18 mouse cellular contexts compared by ENCODE assay signal in genomic region chr6:18446917-18447316, GRCm38 (mm10).
DNase-seq lines count a peak whose midpoint lies in the region; ATAC-seq and TF ChIP-seq lines count a peak whose summit lies in the region.
"Had no signal": no experiment of that assay in that cellular context is flagged by ENCODE, and none has a peak within 500 bp of the region (broad histone marks: within the 10 kb centered on the region; RNA-seq: fewer than 3 reads in every experiment).

No protein-coding gene starts in this region.

- H3K9me3 ChIP-seq in forebrain, embryonic 15.5 days = no peaks in the 10 kb centered on the region
- H3K9me3 ChIP-seq in hindbrain, embryonic 16.5 days (ENCODE audit: control insufficient read depth, low read length) = no peaks in the 10 kb centered on the region
- H3K9me3 ChIP-seq in midbrain, embryonic 16.5 days (replicated peaks; ENCODE audit: control insufficient read depth, low read length, poor library complexity, severe bottlenecking) = no peaks in the 10 kb centered on the region
- H3K9me3 ChIP-seq: embryonic facial prominence, embryonic 15.5 days; heart, embryonic 12.5 days; limb, embryonic 12.5 days; liver, embryonic 15.5 days had no signal

- no peak for TF ChIP-seq CTCF in brain, embryonic 14.5 days (IDR thresholded peaks at IDR 0.05; ENCODE audit: borderline replicate concordance, extremely low read depth, insufficient read depth, insufficient read length)

- no peak overlapping the region for H3K9ac ChIP-seq in forebrain, embryonic 15.5 days (replicated peaks)
- H3K9ac ChIP-seq in hindbrain, embryonic 16.5 days (ENCODE audit: low read depth, low read length) = no peak overlapping the region
- no peak overlapping the region for H3K9ac ChIP-seq in midbrain, embryonic 16.5 days (ENCODE audit: low read depth, low read length)
- H3K9ac ChIP-seq: embryonic facial prominence, embryonic 15.5 days; heart, embryonic 12.5 days; limb, embryonic 12.5 days; liver, embryonic 15.5 days had no signal

- H3K4me1 ChIP-seq in forebrain, embryonic 15.5 days = peaks cover 25% of the 10 kb centered on the region
- H3K4me1 ChIP-seq in hindbrain, embryonic 16.5 days (ENCODE audit: control insufficient read depth, insufficient read depth, low read depth, low read length) = peaks cover 3% of the 10 kb centered on the region; the same call in 1 of the 2 replicates
- 0 out of 2 replicates have a peak, but pooled peaks cover 4% of the 10 kb centered on the region for H3K4me1 ChIP-seq in midbrain, embryonic 16.5 days (ENCODE audit: control insufficient read depth, insufficient read depth, low read length)
- H3K4me1 ChIP-seq: embryonic facial prominence, embryonic 15.5 days had no signal

- H3K4me3 ChIP-seq in forebrain, embryonic 15.5 days = no peak overlapping the region
- H3K4me3 ChIP-seq in hindbrain, embryonic 16.5 days (ENCODE audit: low read length) = no peak overlapping the region
- H3K4me3 ChIP-seq in midbrain, embryonic 16.5 days (ENCODE audit: low read depth, low read length) = no peak overlapping the region
- H3K4me3 ChIP-seq: embryonic facial prominence, embryonic 15.5 days; heart, embryonic 12.5 days; limb, embryonic 12.5 days; liver, embryonic 15.5 days had no signal

- no peak for TF ChIP-seq POLR2A in brain, embryonic 14.5 days (IDR thresholded peaks at IDR 0.05; ENCODE audit: borderline replicate concordance, extremely low read depth, insufficient read depth, insufficient read length, poor library complexity, severe bottlenecking)

- no peaks in the 10 kb centered on the region for H3K36me3 ChIP-seq in forebrain, embryonic 15.5 days
- no peaks in the 10 kb centered on the region for H3K36me3 ChIP-seq in hindbrain, embryonic 16.5 days (ENCODE audit: control insufficient read depth, insufficient read depth, low read length)
- H3K36me3 ChIP-seq in midbrain, embryonic 16.5 days (ENCODE audit: control insufficient read depth, insufficient read depth, low read length) = no peaks in the 10 kb centered on the region
- H3K36me3 ChIP-seq: embryonic facial prominence, embryonic 15.5 days; heart, embryonic 12.5 days; limb, embryonic 12.5 days; liver, embryonic 15.5 days had no signal

- 12% methylated on average over 7 of the region's 7 CpGs for WGBS in forebrain, embryonic 15.5 days
- 20% methylated on average over 7 of the region's 7 CpGs for WGBS in hindbrain, embryonic 16.5 days
- WGBS in midbrain, embryonic 16.5 days = 16% methylated on average over 7 of the region's 7 CpGs

- no peak overlapping the region for H3K4me2 ChIP-seq in forebrain, embryonic 15.5 days (replicated peaks)
- H3K4me2 ChIP-seq in hindbrain, embryonic 16.5 days (ENCODE audit: low read length) = no peak overlapping the region
- no peak overlapping the region for H3K4me2 ChIP-seq in midbrain, embryonic 16.5 days (ENCODE audit: low read length)
- H3K4me2 ChIP-seq: embryonic facial prominence, embryonic 15.5 days; heart, embryonic 12.5 days; limb, embryonic 12.5 days; liver, embryonic 15.5 days had no signal

- H3K27ac ChIP-seq in forebrain, embryonic 15.5 days (replicated peaks) = peak overlapping the region; percentile 94
- H3K27ac ChIP-seq in hindbrain, embryonic 16.5 days (ENCODE audit: low read depth, low read length) = peak overlapping the region; percentile 74
- peak overlapping the region; percentile 33; the same call in 1 of the 2 replicates for H3K27ac ChIP-seq in midbrain, embryonic 16.5 days (ENCODE audit: low read length)
- H3K27ac ChIP-seq: embryonic facial prominence, embryonic 15.5 days; limb, embryonic 12.5 days; liver, embryonic 15.5 days; stomach, postnatal 0 days had no signal

- no peaks in the 10 kb centered on the region for H3K27me3 ChIP-seq in forebrain, embryonic 15.5 days
- no peaks in the 10 kb centered on the region for H3K27me3 ChIP-seq in hindbrain, embryonic 16.5 days (replicated peaks; ENCODE audit: control insufficient read depth, insufficient read depth, low read length)
- no peaks in the 10 kb centered on the region for H3K27me3 ChIP-seq in midbrain, embryonic 16.5 days (ENCODE audit: control insufficient read depth, insufficient read depth, low read depth, low read length)
- H3K27me3 ChIP-seq: embryonic facial prominence, embryonic 15.5 days; heart, embryonic 12.5 days; limb, embryonic 12.5 days; liver, embryonic 15.5 days had no signal

- peak; percentile 72 for ATAC-seq in forebrain, embryonic 15.5 days (replicated peaks)
- ATAC-seq in hindbrain, embryonic 16.5 days = 0 out of 2 replicates have a peak, but pooled peaks have one; percentile 38
- no peak for ATAC-seq in midbrain, embryonic 16.5 days

- peak; percentile 79 for DNase-seq in brain, embryonic 14.5 days (ENCODE audit: low read depth)
- DNase-seq in MN1 (ENCODE audit: low spot score) = no peak
- DNase-seq in spleen, postnatal 14 days (ENCODE audit: low spot score in 2 of 2) = no peak
- no peak for DNase-seq in urinary bladder, postnatal 14 days (ENCODE audit: low spot score)
- DNase-seq in T-cell, adult 2 months (ENCODE audit: low spot score) = no peak
- DNase-seq: cerebellum, adult 2 months; kidney, adult 18-20 months; kidney, postnatal 14 days; lung, postnatal 10 days; thymus, postnatal 36 days had no signal

Comparison
In these comparisons a context has a peak if more than half of its experiments do, and no peak if none do; other contexts are left out.
1. H3K27ac ChIP-seq: peak in every context shown above with its lines; median percentile 94 in forebrain, embryonic 15.5 days; 74 in hindbrain, embryonic 16.5 days; 33 in midbrain, embryonic 16.5 days.